Mouse (Mus musculus) lung, adult 2 months (tissue): ENCODE measurements around the gene Mepce. TPM values are rescaled to one million over a fixed set of nuclear protein-coding genes. Genes with fewer than 3 reads are reported as not detected.

Experiments used
- DNase-seq: peaks from one replicate; pipeline ENCODE4 v3.0.0; 2022
- H3K4me1 ChIP-seq: fragments of 200-500 bp; 2 replicates; pipeline ENCODE4 v1.6.1; 2011; ENCODE audit warnings: low read length; ENCODE audit not compliant: control insufficient read depth, insufficient read depth
- H3K4me3 ChIP-seq: fragments of 200-500 bp; replicated peaks from 2 replicates; pipeline ENCODE3; 2011; ENCODE audit warnings: low read depth, mild to moderate bottlenecking, control low read depth, low read length; ENCODE audit errors: extremely low read depth
- CTCF ChIP-seq: fragments of 200-500 bp; IDR thresholded peaks from 2 replicates; pipeline ENCODE4 v1.5.1; 2011; ENCODE audit warnings: mild to moderate bottlenecking, low read length, control low read depth; ENCODE audit not compliant: insufficient read depth
- POLR2A ChIP-seq: fragments of 200-500 bp; IDR thresholded peaks from 2 replicates; pipeline ENCODE4 v1.6.1; 2011; ENCODE audit warnings: low read depth, mild to moderate bottlenecking, control low read depth, low read length, borderline replicate concordance; ENCODE audit errors: extremely low read depth
- WGBS: fragments of 180-500 bp; shearing (Covaris S2); methylation state at CpG from one replicate; pipeline ENCODE4 v1.1.7; 2018; 5-methylcytosine and 5-hydroxymethylcytosine counted together
- polyA plus RNA-seq: library from polyadenylated mRNA; depleted of rRNA; stranded (reverse); fragments of >200 nt; gene quantifications from 2 replicates; pipeline ENCODE4 v1.2.3, GENCODE M21; 2012

Gene Mepce
- polyA plus RNA-seq, 1 experiment = 44.2 TPM

GRCm38 (mm10) chr5:137764609-137765340 is 22.7 kb downstream of the Mepce start:
- 65% methylated on average over 9 of the region's 9 CpGs for WGBS
- DNase-seq = no peak

GRCm38 (mm10) chr5:137759971-137760412 is 27.5 kb downstream of the Mepce start:
- Histone ChIP-seq H3K4me1 (peaks cover 7% of the 10 kb centered on the region), H3K4me3 (no peak overlapping the region)
- peak; percentile 82 for DNase-seq
- peak; percentile 88 for TF ChIP-seq CTCF
- TF ChIP-seq POLR2A = no peak
- 26% methylated on average over 4 of the region's 4 CpGs for WGBS

More at GRCm38 (mm10) chr5:137764609-137765340, 22.7 kb downstream of the Mepce start:
- no peak for TF ChIP-seq CTCF
- no peak for TF ChIP-seq POLR2A
- Histone ChIP-seq H3K4me1 (no peaks in the 10 kb centered on the region), H3K4me3 (no peak overlapping the region)

GRCm38 (mm10) chr5:137758921-137759534 is 28.4 kb downstream of the Mepce start:
- TF ChIP-seq CTCF (no peak), POLR2A (no peak)
- DNase-seq = no peak
- Histone ChIP-seq H3K4me1 (peaks cover 7% of the 10 kb centered on the region), H3K4me3 (no peak overlapping the region)
- 91% methylated on average over 19 of the region's 19 CpGs for WGBS

- H3K4me3 ChIP-seq = no peak overlapping the region
- peaks cover 7% of the 10 kb centered on the region for H3K4me1 ChIP-seq
- TF ChIP-seq CTCF (no peak), POLR2A (no peak)
- WGBS = 47% methylated on average over 6 of the region's 6 CpGs
- DNase-seq = no peak
These were observed 29.6 kb downstream of the Mepce start for GRCm38 (mm10) chr5:137757887-137758286.

- H3K4me1 ChIP-seq = peaks cover 7% of the 10 kb centered on the region
- peak; percentile 85 for DNase-seq
- no peak overlapping the region for H3K4me3 ChIP-seq
- WGBS = 44% methylated on average over 10 of the region's 10 CpGs
- TF ChIP-seq CTCF (peak; percentile 97), POLR2A (no peak)
These were observed 30.4 kb downstream of the Mepce start for GRCm38 (mm10) chr5:137756882-137757661.

GRCm38 (mm10) chr5:137756106-137756505 is 31.3 kb downstream of the Mepce start:
- DNase-seq = no peak
- no peak for TF ChIP-seq POLR2A
- TF ChIP-seq CTCF = no peak
- H3K4me1 ChIP-seq = peaks cover 7% of the 10 kb centered on the region
- no peak overlapping the region for H3K4me3 ChIP-seq
- 24% methylated on average over 3 of the region's 3 CpGs for WGBS

GRCm38 (mm10) chr5:137755425-137755824 is 32.0 kb downstream of the Mepce start:
- H3K4me3 ChIP-seq = no peak overlapping the region
- TF ChIP-seq POLR2A = no peak
- TF ChIP-seq CTCF = no peak
- 66% methylated on average over 5 of the region's 5 CpGs for WGBS
- H3K4me1 ChIP-seq = peaks cover 7% of the 10 kb centered on the region
- no peak for DNase-seq

GRCm38 (mm10) chr5:137753111-137753832 is 34.2 kb downstream of the Mepce start:
- WGBS = 59% methylated on average over 13 of the region's 13 CpGs
- Histone ChIP-seq H3K4me1 (peaks cover 11% of the 10 kb centered on the region), H3K4me3 (no peak overlapping the region)
- TF ChIP-seq POLR2A = no peak
- no peak for DNase-seq

- H3K4me1 ChIP-seq = peaks cover 16% of the 10 kb centered on the region
- TF ChIP-seq POLR2A (no peak), CTCF (no peak)
- 85% methylated on average over 6 of the region's 6 CpGs for WGBS
These were observed 35.5 kb downstream of the Mepce start for GRCm38 (mm10) chr5:137751988-137752387.

More at GRCm38 (mm10) chr5:137751988-137752387, 35.5 kb downstream of the Mepce start:
- DNase-seq = no peak
- H3K4me3 ChIP-seq = no peak overlapping the region
